ENCODE assay signal across 19 mouse cellular contexts in the genomic region with DNA sequence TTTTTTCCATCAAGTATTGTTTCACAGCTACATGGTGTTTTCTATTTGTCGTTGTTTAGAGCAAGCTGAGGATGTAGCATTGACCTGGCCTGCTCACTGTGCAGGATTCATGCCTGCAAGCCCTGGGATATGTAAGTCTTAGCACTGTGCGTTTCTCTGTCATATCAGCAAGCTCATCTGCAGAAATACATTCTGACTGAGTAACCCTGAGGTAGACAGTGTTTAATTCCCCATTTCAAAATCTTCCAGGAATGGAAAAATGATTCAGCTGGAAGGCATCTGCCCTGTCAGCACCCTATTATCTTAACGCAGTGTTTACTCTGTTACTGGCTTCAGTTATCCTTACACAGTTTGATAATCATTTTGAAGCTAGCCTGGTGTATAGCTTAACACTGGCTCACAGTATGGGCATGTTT.
DNase-seq lines count a peak whose midpoint lies in the region; ATAC-seq and TF ChIP-seq lines count a peak whose summit lies in the region.
"Had no signal": no experiment of that assay in that cellular context is flagged by ENCODE, and none has a peak within 500 bp of the region (broad histone marks: within the 10 kb centered on the region; RNA-seq: fewer than 3 reads in every experiment).

No protein-coding gene starts in this region.

- H3K9ac ChIP-seq in heart, embryonic 16.5 days (ENCODE audit: low read length), result no peak overlapping the region
- no peak overlapping the region for H3K9ac ChIP-seq in hindbrain, postnatal 0 days (replicated peaks; ENCODE audit: low read length)
- no peak overlapping the region for H3K9ac ChIP-seq in neural tube, embryonic 14.5 days (replicated peaks; ENCODE audit: low read depth, low read length)
- H3K9ac ChIP-seq: embryonic facial prominence, embryonic 12.5 days; forebrain, embryonic 15.5 days; heart, embryonic 12.5 days had no signal

- H3K4me2 ChIP-seq in heart, embryonic 16.5 days (ENCODE audit: low read depth, low read length), result no peak overlapping the region
- no peak overlapping the region for H3K4me2 ChIP-seq in hindbrain, postnatal 0 days (ENCODE audit: low read depth, low read length)
- H3K4me2 ChIP-seq in neural tube, embryonic 14.5 days (ENCODE audit: low read depth, low read length), result no peak overlapping the region
- H3K4me2 ChIP-seq: embryonic facial prominence, embryonic 12.5 days; forebrain, embryonic 15.5 days; heart, embryonic 12.5 days had no signal

- no peak overlapping the region for H3K4me3 ChIP-seq in heart, embryonic 16.5 days (ENCODE audit: low read length)
- no peak overlapping the region for H3K4me3 ChIP-seq in embryonic fibroblast, embryonic 13.5 days (ENCODE audit: insufficient read depth, low read length)
- no peak overlapping the region for H3K4me3 ChIP-seq in hindbrain, postnatal 0 days (ENCODE audit: low read length)
- H3K4me3 ChIP-seq in neural tube, embryonic 14.5 days (ENCODE audit: low read depth, low read length), result no peak overlapping the region
- H3K4me3 ChIP-seq in kidney, adult 2 months (ENCODE audit: insufficient read depth, low read depth, low read length), result no peak overlapping the region
- H3K4me3 ChIP-seq: embryonic facial prominence, embryonic 12.5 days; forebrain, embryonic 15.5 days; heart, embryonic 12.5 days had no signal

- no peaks in the 10 kb centered on the region for H3K27me3 ChIP-seq in heart, embryonic 16.5 days (ENCODE audit: control insufficient read depth, insufficient read depth, low read length)
- no peaks in the 10 kb centered on the region for H3K27me3 ChIP-seq in hindbrain, postnatal 0 days (ENCODE audit: insufficient read depth, low read length)
- H3K27me3 ChIP-seq in neural tube, embryonic 14.5 days (ENCODE audit: control insufficient read depth, insufficient read depth, low read length), result no peaks in the 10 kb centered on the region
- H3K27me3 ChIP-seq in kidney, adult 2 months (replicated peaks; ENCODE audit: control insufficient read depth, insufficient read depth, low read length), result no peaks in the 10 kb centered on the region
- H3K27me3 ChIP-seq: embryonic facial prominence, embryonic 12.5 days; forebrain, embryonic 15.5 days; heart, embryonic 12.5 days had no signal

- intact Hi-C loops in heart, postnatal 10 days (cut with DNase I), result no loop called here

- 33% methylated on average over 3 of the region's 3 CpGs for whole genome bisulfite sequencing in heart, embryonic 16.5 days
- WGBS in hindbrain, postnatal 0 days, result 45% methylated on average over 3 of the region's 3 CpGs
- WGBS in neural tube, embryonic 14.5 days, result 49% methylated on average over 3 of the region's 3 CpGs
- 69% methylated on average over 3 of the region's 3 CpGs for WGBS in kidney, adult 2 months

- no peaks in the 10 kb centered on the region for H3K9me3 ChIP-seq in heart, embryonic 16.5 days (replicated peaks; ENCODE audit: control insufficient read depth, low read length)
- no peaks in the 10 kb centered on the region for H3K9me3 ChIP-seq in hindbrain, postnatal 0 days (ENCODE audit: low read length)
- H3K9me3 ChIP-seq in neural tube, embryonic 14.5 days (ENCODE audit: control insufficient read depth, low read length), result no peaks in the 10 kb centered on the region
- H3K9me3 ChIP-seq: embryonic facial prominence, embryonic 12.5 days; forebrain, embryonic 15.5 days; heart, embryonic 12.5 days had no signal

- no peak for DNase-seq in heart, postnatal 10 days
- DNase-seq in hindbrain, postnatal 0 days (ENCODE audit: low spot score), result peak; percentile 25
- no peak for DNase-seq in kidney, adult 2 months
- no peak for DNase-seq in layer of hippocampus, adult 9-10 months (ENCODE audit: low spot score)
- no peak for DNase-seq in adrenal gland, postnatal 4 days (ENCODE audit: low spot score in 2 of 2)
- DNase-seq: adrenal gland, adult 8-10 months; cerebellum, adult 18-20 months; heart, postnatal 4 days; kidney, adult 18-20 months; kidney, postnatal 14 days; lung, adult 18-20 months; thymus, postnatal 36 days had no signal

- H3K4me1 ChIP-seq in heart, embryonic 16.5 days (ENCODE audit: control insufficient read depth, insufficient read depth, low read length), result no peaks in the 10 kb centered on the region; the same call in 1 of the 2 replicates
- no peaks in the 10 kb centered on the region for H3K4me1 ChIP-seq in embryonic fibroblast, embryonic 13.5 days (ENCODE audit: control insufficient read depth, insufficient read depth, low read length)
- H3K4me1 ChIP-seq in hindbrain, postnatal 0 days (ENCODE audit: insufficient read depth, low read length), result no peaks in the 10 kb centered on the region
- H3K4me1 ChIP-seq in neural tube, embryonic 14.5 days (ENCODE audit: control insufficient read depth, insufficient read depth, low read length), result no peaks in the 10 kb centered on the region
- no peaks in the 10 kb centered on the region for H3K4me1 ChIP-seq in kidney, adult 2 months (ENCODE audit: control insufficient read depth, insufficient read depth, low read length)
- H3K4me1 ChIP-seq: embryonic facial prominence, embryonic 12.5 days; forebrain, embryonic 15.5 days had no signal

- no peak for TF ChIP-seq POLR2A in embryonic fibroblast, embryonic 13.5 days (IDR thresholded peaks at IDR 0.05; ENCODE audit: low read depth, low read length)
- TF ChIP-seq POLR2A in kidney, adult 2 months (IDR thresholded peaks at IDR 0.05; ENCODE audit: low read depth, low read length), result no peak

- H3K36me3 ChIP-seq in heart, embryonic 16.5 days (ENCODE audit: control insufficient read depth, insufficient read depth), result no peaks in the 10 kb centered on the region
- no peaks in the 10 kb centered on the region for H3K36me3 ChIP-seq in hindbrain, postnatal 0 days (ENCODE audit: insufficient read depth, low read length)
- no peaks in the 10 kb centered on the region for H3K36me3 ChIP-seq in neural tube, embryonic 14.5 days (ENCODE audit: control insufficient read depth, insufficient read depth, low read length)
- no peaks in the 10 kb centered on the region for H3K36me3 ChIP-seq in kidney, adult 2 months (ENCODE audit: control insufficient read depth, insufficient read depth, low read length)
- H3K36me3 ChIP-seq: embryonic facial prominence, embryonic 12.5 days; forebrain, embryonic 15.5 days; G1E; heart, embryonic 12.5 days had no signal

- no peak for TF ChIP-seq CTCF in embryonic fibroblast, embryonic 13.5 days (IDR thresholded peaks at IDR 0.05; ENCODE audit: borderline replicate concordance, insufficient read depth, low read length)
- TF ChIP-seq CTCF in hindbrain, postnatal 0 days (IDR thresholded peaks at IDR 0.05; ENCODE audit: low read depth), result no peak
- no peak for TF ChIP-seq CTCF in kidney, adult 2 months (conservative IDR thresholded peaks at IDR 0.05; ENCODE audit: insufficient read depth, insufficient read length, low read depth, low read length)

- H3K27ac ChIP-seq in heart, embryonic 16.5 days (ENCODE audit: low read length), result no peak overlapping the region
- H3K27ac ChIP-seq in embryonic fibroblast, embryonic 13.5 days (ENCODE audit: insufficient read depth, low read length), result peak overlapping the region; percentile 52; the same call in 1 of the 2 replicates
- no peak overlapping the region for H3K27ac ChIP-seq in hindbrain, postnatal 0 days
- H3K27ac ChIP-seq in neural tube, embryonic 14.5 days (ENCODE audit: low read depth, low read length), result no peak overlapping the region
- no peak overlapping the region for H3K27ac ChIP-seq in kidney, adult 2 months (ENCODE audit: insufficient read depth, low read depth, low read length)
- H3K27ac ChIP-seq: embryonic facial prominence, embryonic 12.5 days; forebrain, embryonic 15.5 days had no signal

- 0 out of 2 replicates have a peak, but pooled peaks have one; percentile 18 for ATAC-seq in heart, embryonic 16.5 days (replicated peaks; ENCODE audit: extremely low read depth, insufficient read depth, low FRiP score)
- ATAC-seq in hindbrain, postnatal 0 days, result 0 out of 2 replicates have a peak, but pooled peaks have one; percentile 12
- ATAC-seq in neural tube, embryonic 14.5 days (ENCODE audit: low read depth), result peak; percentile 68; the same call in 1 of the 2 replicates
- ATAC-seq: forebrain, embryonic 15.5 days had no signal

Comparison
In these comparisons a context has a peak if more than half of its experiments do, and no peak if none do; other contexts are left out.
1. ATAC-seq: peak in every context shown above with its lines; median percentile 68 in neural tube, embryonic 14.5 days; 18 in heart, embryonic 16.5 days; 12 in hindbrain, postnatal 0 days.